In genomic region chr16:5366021-5366420, GRCm38 (mm10) we compare ENCODE assay signal across 20 mouse cellular contexts.
DNase-seq lines count a peak whose midpoint lies in the region; ATAC-seq lines count a peak whose summit lies in the region.
"Had no signal": no experiment of that assay in that cellular context is flagged by ENCODE, and none has a peak within 500 bp of the region (broad histone marks: within the 10 kb centered on the region; RNA-seq: fewer than 3 reads in every experiment).

No protein-coding gene starts in this region.

- intact Hi-C loops in left cerebral cortex, postnatal 25 days (cut with DNase I) = loop anchor here (5.0 kb wide), 1 partner anchor 101 kb away; no protein-coding TSS in a partner anchor

- peak; percentile 31 for ATAC-seq in CD4-positive, CD25-positive, alpha-beta regulatory T cell, adult 4 months
- ATAC-seq: forebrain, embryonic 13.5 days; forebrain, embryonic 15.5 days; forebrain, postnatal 0 days; Patski had no signal

- DNase-seq in adrenal gland, postnatal 14 days = peak; percentile 30
- DNase-seq in adrenal gland, adult 18-20 months (ENCODE audit: low spot score in 2 of 2) = no peak
- DNase-seq in testis, postnatal 10 days (ENCODE audit: low spot score) = peak; percentile 36
- no peak for DNase-seq in testis, postnatal 14 days (ENCODE audit: low spot score)
- DNase-seq in ZHBTc4 (ENCODE audit: low read depth, low spot score) = peak; percentile 86
- no peak for DNase-seq in left cerebral cortex, adult 18-20 months (ENCODE audit: low spot score in 2 of 2)
- no peak for DNase-seq in left cerebral cortex, postnatal 25 days (ENCODE audit: low spot score in 2 of 2)
- DNase-seq: adrenal gland, adult 8-10 months; adrenal gland, postnatal 25 days; B cell, adult 2 months; cerebellum, adult 11-12 months; cerebellum, adult 2 months; cerebellum, adult 9-10 months; cerebellum, postnatal 10 days; cerebellum, postnatal 25 days; forebrain, postnatal 0 days had no signal

Comparison
In these comparisons a context has a peak if more than half of its experiments do, and no peak if none do; other contexts are left out.
1. DNase-seq: peak in adrenal gland, postnatal 14 days (single experiment), testis, postnatal 10 days (single experiment) and ZHBTc4 (single experiment); none in adrenal gland, adult 18-20 months (0 of 2), testis, postnatal 14 days (single experiment), left cerebral cortex, adult 18-20 months (0 of 2) and left cerebral cortex, postnatal 25 days (0 of 2).